Mouse (Mus musculus) mouse embryonic stem cell (cell line): ENCODE results near the gene Tnfsf11.

ENCODE experiments used
- in situ Hi-C, 2 experiments: fragments of 300-500 bp; cut with MboI; formaldehyde crosslinking; loops; 1 replicate in 1 of 2; 3 replicates in 1 of 2; pipeline ENCODE4 v1.14.3; 2019 to 2020; ENCODE audit warnings: low sequenced_read_pairs in 2 of 2, low pct_unique_long_range_greater_than_20kb in 1 of 2, mixed read lengths in 1 of 2; ENCODE audit not compliant: unreplicated experiment in 1 of 2

Tnfsf11 gene

DNA sequence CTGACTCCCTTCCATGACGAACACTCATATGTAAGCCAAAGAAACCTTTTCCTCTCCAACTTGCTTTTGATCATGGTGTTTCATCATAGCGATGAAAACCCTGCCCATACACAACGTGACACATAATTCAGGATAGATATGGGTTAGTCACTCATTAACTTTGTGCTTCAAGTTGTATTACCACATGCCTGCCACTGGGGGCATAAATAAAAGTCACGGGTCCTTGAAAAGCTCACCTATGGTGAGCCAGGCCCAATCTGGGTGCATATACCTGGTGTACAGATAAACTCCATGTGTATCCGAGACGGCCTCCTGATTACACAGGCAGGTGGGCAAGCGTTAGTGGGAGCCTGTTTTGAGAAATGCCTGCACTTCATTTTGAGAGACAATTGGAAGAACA lies 15.2 kb downstream of the Tnfsf11 start:
- in situ Hi-C loops = loop anchor here in 1 of 2 experiments (25.0 kb wide), 1 partner anchor 530 kb away; no protein-coding TSS in a partner anchor

DNA sequence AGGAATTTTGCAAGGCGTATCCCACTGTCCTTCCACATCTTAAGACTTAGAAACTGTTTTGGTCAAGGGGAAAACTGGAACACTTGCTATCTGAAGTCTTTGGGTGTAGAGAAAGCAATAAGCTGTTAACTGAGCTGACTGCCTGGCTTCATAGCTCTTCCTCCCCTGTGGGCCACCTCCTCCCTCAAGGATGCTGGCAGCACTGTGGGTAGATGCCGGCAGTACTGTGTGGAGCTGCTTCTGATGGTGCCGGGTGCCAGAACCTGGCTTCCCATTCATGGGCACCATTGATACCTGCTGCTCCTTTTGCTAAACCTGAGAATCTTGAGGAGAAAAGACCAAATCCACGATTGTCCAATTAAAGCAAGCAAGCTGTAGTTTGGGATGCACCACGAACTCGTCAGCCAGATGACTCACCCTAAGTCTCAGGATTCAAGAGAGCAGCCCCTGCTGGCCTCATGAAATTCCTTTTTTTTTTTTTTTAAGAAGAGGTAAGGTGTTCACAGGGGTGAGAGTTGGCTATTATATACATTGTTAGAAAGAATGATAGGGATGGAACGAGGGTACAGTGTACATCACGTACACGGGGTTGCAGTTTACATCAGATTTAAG lies 17.8 kb downstream of the Tnfsf11 start:
- in situ Hi-C loops = loop anchor here in 1 of 2 experiments (25.0 kb wide), 1 partner anchor 528 kb away; no protein-coding TSS in a partner anchor

DNA sequence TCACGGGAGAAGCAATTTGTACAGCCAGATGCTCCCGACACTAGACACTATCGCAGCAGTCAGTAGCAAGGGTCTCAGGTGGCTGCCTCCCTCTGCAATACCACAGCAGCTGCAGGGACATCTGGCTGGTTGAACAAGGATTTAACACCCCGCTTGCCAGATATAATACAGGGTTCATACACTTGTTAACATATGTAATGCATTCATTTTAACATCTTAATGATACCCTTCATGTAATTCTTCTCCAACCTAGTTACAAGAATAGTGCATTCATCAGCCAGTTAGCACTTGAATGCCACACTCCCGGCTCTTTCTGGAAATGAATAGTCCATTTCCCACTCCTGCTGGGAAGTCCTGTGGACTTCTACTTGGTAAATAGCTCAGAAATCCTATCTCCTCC lies 18.9 kb downstream of the Tnfsf11 start:
- in situ Hi-C loops = loop anchor here in 1 of 2 experiments (25.0 kb wide), 1 partner anchor 527 kb away; no protein-coding TSS in a partner anchor

DNA sequence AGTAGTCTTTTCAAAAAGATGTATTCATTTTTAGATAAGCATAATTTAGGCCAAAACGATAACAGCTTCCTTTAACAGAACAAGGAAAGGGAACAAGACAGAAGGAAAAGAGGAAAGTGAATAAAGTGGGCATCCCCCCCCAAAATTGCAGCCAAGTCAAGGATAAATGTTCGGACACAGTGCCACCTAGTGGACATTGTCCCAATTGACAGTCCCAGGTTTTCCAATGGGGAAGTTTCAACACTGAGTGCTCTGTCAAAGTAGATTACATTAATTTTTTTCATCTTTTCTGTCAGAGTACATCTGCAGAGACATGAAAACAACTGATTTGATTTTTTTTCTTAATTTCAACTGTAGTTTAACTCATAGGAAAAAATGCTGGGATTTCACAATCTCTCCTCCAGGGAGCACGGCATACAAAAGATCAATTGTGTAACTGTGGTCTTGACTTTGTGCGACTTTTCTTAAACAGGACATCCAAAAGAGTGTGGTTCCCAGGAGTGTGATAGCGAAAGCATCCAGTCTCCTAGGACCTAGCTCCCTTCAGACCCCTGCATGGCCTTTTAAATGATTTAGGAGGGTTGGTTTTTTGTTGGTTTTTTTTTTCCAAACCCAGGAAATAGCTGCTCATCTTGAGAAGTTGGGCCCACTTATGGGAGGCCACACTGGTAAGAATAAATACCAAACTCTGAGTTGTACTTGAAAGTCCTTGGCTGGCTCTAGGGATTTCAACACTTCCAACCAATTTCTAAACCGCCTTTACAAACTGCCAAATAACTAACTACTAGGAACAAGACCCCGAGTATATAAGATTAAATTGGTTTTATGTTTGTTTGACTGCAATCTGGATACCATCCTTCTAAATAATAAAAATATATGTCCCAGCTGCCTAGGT lies 19.7 kb downstream of the Tnfsf11 start:
- in situ Hi-C loops = loop anchor here in 1 of 2 experiments (25.0 kb wide), 1 partner anchor 526 kb away; no protein-coding TSS in a partner anchor

DNA sequence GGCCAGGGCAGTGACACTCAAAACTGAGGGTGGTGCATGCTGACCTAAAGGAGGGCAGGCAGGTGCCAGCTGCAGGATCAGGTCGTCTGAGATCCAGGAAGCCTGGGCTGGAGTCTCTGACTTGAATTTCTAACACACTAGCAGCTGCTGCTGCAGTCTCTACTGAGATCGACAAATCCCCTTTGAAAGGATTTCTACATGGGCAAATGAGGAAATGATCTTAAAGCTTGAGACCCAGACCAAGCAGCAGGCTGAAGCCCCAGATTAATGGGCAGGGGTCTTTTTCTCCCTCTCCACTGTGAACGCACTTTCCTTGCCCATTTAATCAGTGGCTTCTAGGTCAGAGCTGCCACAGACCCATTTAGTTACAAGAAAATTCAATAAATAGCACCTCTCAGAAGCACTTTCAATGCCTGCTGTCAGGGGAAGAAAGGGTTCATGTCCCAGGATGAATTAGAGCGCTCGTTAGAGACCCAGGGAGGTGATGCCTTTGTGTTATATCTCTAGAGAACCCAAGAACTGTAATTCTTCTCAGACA lies 21.8 kb downstream of the Tnfsf11 start:
- in situ Hi-C loops = loop anchor here in 1 of 2 experiments (25.0 kb wide), 1 partner anchor 524 kb away; no protein-coding TSS in a partner anchor

DNA sequence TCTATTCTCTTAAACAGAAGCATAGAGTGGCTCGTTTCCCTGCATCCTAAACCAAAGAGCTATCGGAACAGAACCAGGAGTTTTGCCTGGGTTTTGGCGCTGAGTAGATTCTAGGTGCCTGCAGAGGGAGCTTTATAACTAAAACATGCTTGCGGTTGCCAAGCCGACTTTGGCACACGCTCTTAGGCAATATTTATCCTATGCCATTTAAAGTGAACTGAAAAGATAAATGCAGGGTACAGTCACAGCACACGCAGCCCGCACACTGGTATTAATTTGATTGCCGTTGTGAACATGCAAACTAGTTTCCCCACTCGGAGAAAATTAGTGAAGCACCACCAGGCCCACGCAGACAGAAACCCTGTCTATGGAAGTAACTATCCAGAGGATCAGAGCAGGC lies 25.4 kb downstream of the Tnfsf11 start:
- in situ Hi-C loops = loop anchor here in 1 of 2 experiments (25.0 kb wide), 1 partner anchor 520 kb away; no protein-coding TSS in a partner anchor

DNA sequence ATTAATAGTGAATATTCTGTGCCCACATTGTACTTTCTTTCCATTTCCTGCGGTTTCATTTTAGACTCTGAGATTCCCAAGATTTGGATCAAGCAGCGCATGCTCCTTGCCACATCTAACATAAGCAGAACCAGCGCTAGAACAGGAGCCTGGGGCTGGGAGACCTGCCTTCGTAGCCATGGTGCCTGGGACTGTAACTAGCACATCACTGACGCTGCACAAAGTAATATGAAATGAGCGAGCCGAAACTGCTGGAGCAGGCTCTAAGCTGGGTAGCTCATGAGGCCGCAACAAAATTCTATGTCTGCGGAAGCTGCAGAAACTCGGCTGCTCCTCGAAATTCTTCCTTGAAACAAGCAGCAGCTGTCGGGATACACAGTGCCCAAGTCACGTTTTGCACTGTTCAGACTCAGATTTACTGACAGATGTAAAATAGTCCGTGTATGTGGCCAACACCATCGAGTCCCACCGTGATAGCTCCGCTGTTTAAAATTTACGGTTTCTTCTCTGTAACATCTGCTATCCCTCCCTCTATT lies 31.4 kb downstream of the Tnfsf11 start:
- in situ Hi-C loops = loop anchor here in 1 of 2 experiments (10.0 to 25.0 kb wide), 2 partner anchors 222 to 514 kb away; no protein-coding TSS in a partner anchor

DNA sequence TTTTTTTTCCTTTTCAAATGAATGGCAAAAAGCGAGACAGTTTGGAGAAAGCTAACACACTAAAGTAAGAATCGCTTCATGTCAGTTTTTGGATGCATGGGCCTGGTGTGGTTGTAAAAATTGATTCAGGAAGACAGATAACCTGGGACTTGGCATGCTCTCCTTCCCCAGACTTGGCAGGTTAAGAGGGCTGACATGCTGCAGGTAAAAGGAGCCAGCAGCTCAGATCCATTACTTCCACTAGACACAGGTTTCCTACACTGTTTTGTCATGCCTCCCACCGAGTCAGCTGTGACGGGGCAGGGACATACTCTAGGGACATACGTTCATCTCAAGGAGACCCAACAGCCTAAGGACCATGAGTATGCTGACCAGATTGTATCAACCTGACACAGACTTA lies 33.0 kb downstream of the Tnfsf11 start:
- in situ Hi-C loops = loop anchor here (10.0 to 25.0 kb wide), 3 partner anchors 213 to 513 kb away; no protein-coding TSS in a partner anchor

DNA sequence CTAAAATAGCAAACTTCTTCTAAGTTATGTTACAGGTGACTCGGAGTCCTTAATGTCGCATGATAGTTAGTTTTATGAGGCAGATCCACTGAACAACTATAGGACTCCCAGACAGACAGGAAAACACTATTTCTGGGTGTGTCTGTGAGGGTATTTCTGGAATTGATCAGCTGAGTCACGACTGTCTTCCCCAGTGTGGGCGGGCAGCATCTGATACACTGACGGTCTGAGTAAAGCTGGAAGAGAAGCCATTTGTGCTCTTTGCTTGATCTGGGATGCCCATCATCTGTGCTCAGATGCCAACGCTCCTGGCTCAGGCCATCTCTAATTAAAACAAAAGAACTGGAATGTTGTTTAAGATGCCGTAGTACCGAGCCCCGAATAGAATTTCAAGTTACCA lies 33.7 kb downstream of the Tnfsf11 start:
- in situ Hi-C loops = loop anchor here (10.0 to 25.0 kb wide), 2 partner anchors 212 to 219 kb away; no protein-coding TSS in a partner anchor

DNA sequence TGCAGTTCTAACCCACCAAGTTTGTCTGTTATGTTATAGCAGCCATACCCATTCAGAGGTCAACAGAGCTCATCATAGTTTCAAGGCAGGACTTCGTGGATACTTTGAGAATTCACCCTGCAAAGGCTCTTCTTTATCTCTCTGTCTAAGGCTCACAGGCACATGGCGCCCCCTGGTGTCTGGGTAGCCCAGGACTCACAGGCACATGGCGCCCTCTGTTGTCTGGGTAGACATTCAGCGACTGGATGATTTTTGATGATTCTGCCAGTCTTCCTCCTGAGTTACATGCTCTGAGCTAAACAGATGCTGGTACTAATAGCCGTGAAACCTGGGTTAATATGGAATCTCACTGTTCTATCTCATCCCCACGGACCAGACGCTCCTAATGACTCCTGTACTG lies 34.3 kb downstream of the Tnfsf11 start:
- in situ Hi-C loops = loop anchor here (10.0 to 25.0 kb wide), 2 partner anchors 211 to 219 kb away; no protein-coding TSS in a partner anchor

DNA sequence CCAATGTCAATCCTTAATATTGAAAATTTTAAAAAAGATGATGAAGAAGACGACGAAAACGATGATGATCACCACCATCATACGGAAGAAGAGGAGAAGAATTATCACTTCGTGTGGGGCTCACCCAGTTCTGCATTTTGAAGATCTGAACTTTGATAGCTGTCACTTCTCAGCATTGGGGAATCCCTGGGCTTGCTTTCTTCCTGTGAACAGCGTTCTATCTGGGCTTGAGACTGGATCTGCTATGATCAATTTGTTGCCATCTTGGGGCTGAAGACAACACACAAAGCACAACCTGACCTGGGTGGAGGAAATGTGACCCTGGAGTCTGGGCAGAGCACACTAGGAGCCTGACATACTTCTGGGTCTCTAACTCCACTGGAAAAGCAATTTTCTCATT lies 43.0 kb downstream of the Tnfsf11 start:
- in situ Hi-C loops = loop anchor here in 1 of 2 experiments (25.0 kb wide), 1 partner anchor 203 kb away; no protein-coding TSS in a partner anchor

DNA sequence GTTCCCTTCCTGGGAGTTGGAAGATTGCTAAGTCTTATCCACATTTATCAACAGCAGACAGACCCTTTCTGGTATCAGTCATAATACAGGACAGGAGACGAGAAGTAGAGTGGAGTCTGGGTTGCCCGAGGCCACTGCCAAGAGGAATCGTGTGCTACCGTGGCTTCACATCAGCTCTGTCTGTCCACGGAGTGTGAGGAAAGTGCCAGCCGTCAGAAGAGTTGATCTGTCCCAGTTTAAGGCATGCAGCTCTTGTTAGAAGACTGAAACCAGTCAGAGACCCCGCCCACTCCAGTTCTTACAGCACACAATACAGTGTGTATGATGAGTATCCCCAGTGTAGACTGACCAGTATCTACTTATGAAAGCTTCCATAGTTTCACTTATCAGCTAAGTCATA lies 45.2 kb downstream of the Tnfsf11 start:
- in situ Hi-C loops = loop anchor here in 1 of 2 experiments (25.0 kb wide), 1 partner anchor 200 kb away; no protein-coding TSS in a partner anchor

DNA sequence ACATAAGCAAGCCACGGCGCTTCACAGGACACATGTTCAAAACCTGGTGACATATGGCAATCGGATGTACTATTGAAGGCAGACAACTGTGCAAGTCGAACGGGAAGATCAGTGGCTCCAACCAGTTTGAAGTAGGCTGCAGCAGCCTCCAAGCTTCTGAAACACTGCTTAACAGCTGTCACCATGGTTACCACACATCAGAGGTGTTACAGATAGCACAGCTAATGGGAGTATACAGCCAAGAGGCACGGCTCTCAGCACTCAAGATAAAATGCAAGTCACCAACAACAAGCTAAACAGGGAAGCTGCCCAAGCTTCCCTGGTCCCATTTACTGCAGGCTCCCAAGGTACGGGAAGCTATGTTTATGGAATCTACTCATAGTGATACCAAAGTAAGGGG lies 46.6 kb downstream of the Tnfsf11 start:
- in situ Hi-C loops = loop anchor here in 1 of 2 experiments (25.0 kb wide), 1 partner anchor 199 kb away; no protein-coding TSS in a partner anchor

DNA sequence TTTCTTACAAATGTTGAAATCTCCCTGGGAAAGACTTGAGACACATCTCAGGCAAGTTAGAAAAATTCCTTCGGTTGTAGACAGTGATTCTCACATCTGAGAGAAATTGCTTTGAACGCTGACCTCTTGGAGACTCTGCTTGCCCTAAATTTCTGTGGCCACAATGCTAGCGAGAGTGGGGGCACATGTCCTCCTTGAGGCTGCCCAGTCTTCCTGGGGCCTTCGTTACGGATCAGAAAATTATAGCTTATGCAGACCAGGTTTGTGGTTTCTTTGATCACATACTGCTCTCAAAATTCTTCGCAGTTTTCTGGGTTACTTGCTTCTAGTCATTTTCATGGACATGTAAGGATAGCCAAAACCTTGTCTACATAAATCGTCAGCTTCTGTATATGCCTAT lies 53.8 kb downstream of the Tnfsf11 start:
- in situ Hi-C loops = loop anchor here in 1 of 2 experiments (25.0 kb wide), 1 partner anchor 192 kb away; no protein-coding TSS in a partner anchor

DNA sequence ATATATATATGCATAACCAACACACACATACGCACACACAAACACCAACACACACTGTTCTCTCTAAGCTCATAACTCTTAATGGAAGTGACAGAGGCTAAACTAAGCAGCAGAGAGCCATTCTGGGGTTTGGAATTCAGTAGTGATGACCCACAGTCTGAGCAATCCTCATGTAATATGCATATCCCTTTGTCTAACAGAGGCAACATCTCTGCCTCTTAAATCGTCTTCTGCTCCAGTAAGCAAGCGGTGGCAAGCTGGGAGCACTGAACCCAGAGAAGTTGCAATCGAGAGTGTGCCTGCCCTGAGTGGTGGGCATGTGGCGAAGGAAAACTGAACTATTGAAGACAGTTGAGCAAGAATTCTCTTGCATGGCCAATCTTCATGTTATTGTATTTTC lies 61.2 kb downstream of the Tnfsf11 start:
- in situ Hi-C loops = no loop called here

DNA sequence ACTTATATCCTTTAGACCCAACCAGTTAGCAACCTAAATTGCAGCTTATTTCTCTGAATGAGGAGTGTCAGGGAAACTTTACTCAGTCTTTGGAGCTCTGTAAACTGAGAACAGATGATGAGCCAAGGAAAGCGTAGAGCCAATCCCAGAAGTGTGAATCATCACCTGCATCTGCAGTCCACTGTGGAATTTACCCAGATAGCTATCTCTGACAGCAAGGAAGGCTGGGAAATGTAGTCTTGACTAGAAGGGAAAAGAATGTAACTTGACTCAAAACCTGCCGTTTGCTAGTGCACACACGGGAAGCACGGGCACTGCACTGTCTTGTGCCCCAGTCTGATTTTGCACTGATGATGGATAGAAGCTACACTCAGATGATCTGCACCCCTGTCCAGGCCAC lies 63.0 kb downstream of the Tnfsf11 start:
- in situ Hi-C loops = no loop called here

DNA sequence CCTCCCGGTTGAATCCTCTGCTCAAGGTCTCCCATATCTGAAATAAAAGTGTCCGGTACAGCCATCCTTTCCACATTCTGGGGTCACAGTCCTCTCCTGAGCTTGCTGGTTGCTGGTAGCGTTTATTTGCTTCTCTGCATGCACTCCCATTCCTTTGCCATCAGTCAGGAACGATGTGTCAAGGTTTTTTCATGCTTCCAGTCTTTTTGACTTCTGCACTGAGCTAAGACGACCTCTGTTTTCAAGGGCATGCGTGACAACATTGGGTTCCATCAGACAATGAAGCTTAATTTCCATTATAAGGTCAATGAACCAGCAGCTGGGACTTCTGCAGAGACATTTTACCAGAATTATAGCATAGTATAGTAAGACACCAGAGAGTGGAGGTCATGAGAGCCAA lies 68.5 kb downstream of the Tnfsf11 start:
- in situ Hi-C loops = no loop called here

DNA sequence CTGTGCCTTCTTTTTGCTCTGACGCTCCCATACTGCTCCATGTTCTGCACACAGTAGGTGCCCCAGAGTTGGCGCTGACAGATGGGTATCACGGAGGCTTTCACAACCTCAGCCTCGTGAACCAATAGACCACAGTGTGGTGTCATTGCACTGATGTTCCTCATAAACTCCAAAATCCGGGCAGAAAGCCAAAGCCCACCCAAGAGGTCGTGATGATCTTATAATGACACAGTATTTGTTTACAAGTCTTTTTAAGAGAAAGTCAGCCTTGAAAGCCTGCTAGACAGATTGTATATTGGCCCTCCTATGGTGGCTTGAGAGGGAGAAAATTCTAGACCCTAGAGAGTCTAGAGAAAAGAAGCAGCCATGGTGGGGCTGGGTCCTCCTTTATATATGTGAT lies 70.6 kb downstream of the Tnfsf11 start:
- in situ Hi-C loops = no loop called here
